Mouse (Mus musculus): ENCODE measurements at regions not wholly inside any gene's neighbourhood (a gene's known extent, or its start where the extent isn't known, plus 50 kb on each side); places are given as distances from the start of the nearest gene placed in this dataset.

- H3K9ac ChIP-seq = no peak overlapping the region
- WGBS = 80% methylated on average over 2 of the region's 2 CpGs
- no peaks in the 10 kb centered on the region for H3K9me3 ChIP-seq (replicated peaks)
- no peak overlapping the region for H3K4me2 ChIP-seq
- no peaks in the 10 kb centered on the region for H3K27me3 ChIP-seq (replicated peaks)
- ATAC-seq (ENCODE audit: insufficient number of reproducible peaks, low FRiP score) = no peak
- no peaks in the 10 kb centered on the region for H3K36me3 ChIP-seq
- H3K4me3 ChIP-seq = no peak overlapping the region
- H3K27ac ChIP-seq (ENCODE audit: poor library complexity, severe bottlenecking) = no peak overlapping the region
- peaks cover 4% of the 10 kb centered on the region for H3K4me1 ChIP-seq (replicated peaks)
Observed at GRCm38 (mm10) chr2:92830134-92830533, 84.8 kb upstream of the Syt13 start.

DNA sequence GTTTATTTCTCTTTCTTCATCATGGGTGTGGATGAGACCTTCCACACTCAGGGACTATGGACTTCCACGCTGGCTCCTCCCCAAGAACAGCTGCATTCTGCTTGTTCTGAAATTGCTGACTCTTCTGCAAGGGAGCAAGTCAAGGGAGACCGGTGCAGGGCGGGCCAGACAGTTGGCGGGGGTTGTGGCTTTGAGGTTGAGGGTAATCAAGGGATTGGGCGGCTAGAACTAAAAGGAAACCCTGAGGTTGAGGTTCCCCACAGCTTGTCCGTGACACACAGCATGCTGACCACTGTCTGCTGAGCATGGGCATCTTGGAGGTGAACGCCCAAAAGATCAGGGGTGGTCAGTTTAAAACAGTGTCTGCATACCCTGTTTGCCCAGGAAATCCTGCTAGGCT, 83.1 kb upstream of the Syt13 start:
- 66% methylated on average over 7 of the region's 7 CpGs for WGBS

GRCm38 (mm10) chr2:92836203-92836602, 78.7 kb upstream of the Syt13 start:
- no peak for ATAC-seq (ENCODE audit: insufficient number of reproducible peaks, low FRiP score)
- Histone ChIP-seq H3K9me3 (replicated peaks) (no peaks in the 10 kb centered on the region), H3K4me3 (no peak overlapping the region), H3K27ac (ENCODE audit: poor library complexity, severe bottlenecking) (no peak overlapping the region), H3K36me3 (no peaks in the 10 kb centered on the region), H3K9ac (no peak overlapping the region), H3K4me2 (no peak overlapping the region), H3K4me1 (replicated peaks) (no peaks in the 10 kb centered on the region), H3K27me3 (replicated peaks) (0 out of 2 replicates have a peak, but pooled peaks cover 12% of the 10 kb centered on the region)
- WGBS = 81% methylated on average over 4 of the region's 4 CpGs

More for the DNA sequence above, 83.1 kb upstream of the Syt13 start:
- ATAC-seq (ENCODE audit: insufficient number of reproducible peaks, low FRiP score) = no peak
- Histone ChIP-seq H3K4me2 (no peak overlapping the region), H3K4me1 (replicated peaks) (no peaks in the 10 kb centered on the region), H3K4me3 (no peak overlapping the region), H3K27ac (ENCODE audit: poor library complexity, severe bottlenecking) (no peak overlapping the region), H3K9ac (no peak overlapping the region), H3K27me3 (replicated peaks) (no peaks in the 10 kb centered on the region), H3K9me3 (replicated peaks) (no peaks in the 10 kb centered on the region), H3K36me3 (no peaks in the 10 kb centered on the region)

- Histone ChIP-seq H3K4me2 (no peak overlapping the region), H3K9me3 (replicated peaks) (no peaks in the 10 kb centered on the region), H3K4me1 (replicated peaks) (peaks cover 6% of the 10 kb centered on the region), H3K36me3 (no peaks in the 10 kb centered on the region), H3K27ac (ENCODE audit: poor library complexity, severe bottlenecking) (no peak overlapping the region), H3K27me3 (replicated peaks) (0 out of 2 replicates have a peak, but pooled peaks cover 12% of the 10 kb centered on the region), H3K9ac (no peak overlapping the region), H3K4me3 (no peak overlapping the region)
- 85% methylated on average over 5 of the region's 5 CpGs for WGBS
- ATAC-seq (ENCODE audit: insufficient number of reproducible peaks, low FRiP score) = no peak
Observed at GRCm38 (mm10) chr2:92838012-92838411, 76.9 kb upstream of the Syt13 start.

GRCm38 (mm10) chr2:92840009-92840408, 74.9 kb upstream of the Syt13 start:
- no peak for ATAC-seq (ENCODE audit: insufficient number of reproducible peaks, low FRiP score)
- 18% methylated on average over 4 of the region's 4 CpGs for WGBS
- H3K27me3 ChIP-seq (replicated peaks) = 0 out of 2 replicates have a peak, but pooled peaks cover 12% of the 10 kb centered on the region

DNA sequence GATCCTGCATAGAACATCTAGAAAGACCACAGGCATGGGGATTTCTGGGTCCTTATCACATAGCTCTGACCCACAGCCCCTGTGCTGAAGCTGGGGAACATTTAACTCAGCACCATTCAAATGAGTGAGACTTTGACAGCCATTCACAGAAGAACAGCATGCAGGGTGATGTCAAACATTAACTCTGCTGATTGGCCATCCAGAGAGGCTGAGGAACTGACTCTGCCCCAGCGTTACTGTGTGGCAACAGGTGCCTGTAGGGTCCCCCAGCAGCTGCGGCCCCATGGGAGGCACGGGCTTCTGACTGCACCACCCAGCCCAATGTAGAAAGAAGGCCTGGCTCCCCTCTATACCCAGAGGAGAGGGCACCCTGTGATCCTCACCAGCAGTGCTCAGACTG, 73.3 kb upstream of the Syt13 start:
- peaks cover 6% of the 10 kb centered on the region for H3K4me1 ChIP-seq (replicated peaks)
- H3K9ac ChIP-seq = no peak overlapping the region
- H3K9me3 ChIP-seq (replicated peaks) = no peaks in the 10 kb centered on the region
- H3K4me2 ChIP-seq = no peak overlapping the region
- no peak for ATAC-seq (ENCODE audit: insufficient number of reproducible peaks, low FRiP score)
- H3K27me3 ChIP-seq (replicated peaks) = 0 out of 2 replicates have a peak, but pooled peaks cover 12% of the 10 kb centered on the region
- no peak overlapping the region for H3K27ac ChIP-seq (ENCODE audit: poor library complexity, severe bottlenecking)
- no peaks in the 10 kb centered on the region for H3K36me3 ChIP-seq
- WGBS = 30% methylated on average over 3 of the region's 3 CpGs
- H3K4me3 ChIP-seq = no peak overlapping the region

More at GRCm38 (mm10) chr2:92840009-92840408, 74.9 kb upstream of the Syt13 start:
- Histone ChIP-seq H3K4me3 (no peak overlapping the region), H3K4me1 (replicated peaks) (peaks cover 6% of the 10 kb centered on the region), H3K9me3 (replicated peaks) (no peaks in the 10 kb centered on the region), H3K4me2 (no peak overlapping the region), H3K36me3 (no peaks in the 10 kb centered on the region), H3K9ac (no peak overlapping the region), H3K27ac (ENCODE audit: poor library complexity, severe bottlenecking) (no peak overlapping the region)

- no peak for ATAC-seq (ENCODE audit: insufficient number of reproducible peaks, low FRiP score)
- Histone ChIP-seq H3K27me3 (replicated peaks) (0 out of 2 replicates have a peak, but pooled peaks cover 3% of the 10 kb centered on the region), H3K36me3 (no peaks in the 10 kb centered on the region), H3K9ac (no peak overlapping the region), H3K27ac (ENCODE audit: poor library complexity, severe bottlenecking) (no peak overlapping the region), H3K4me1 (replicated peaks) (peaks cover 6% of the 10 kb centered on the region), H3K9me3 (replicated peaks) (no peaks in the 10 kb centered on the region), H3K4me3 (no peak overlapping the region), H3K4me2 (no peak overlapping the region)
- 54% methylated on average over 14 of the region's 14 CpGs for WGBS
Observed at GRCm38 (mm10) chr2:92845061-92845769, 69.7 kb upstream of the Syt13 start.

DNA sequence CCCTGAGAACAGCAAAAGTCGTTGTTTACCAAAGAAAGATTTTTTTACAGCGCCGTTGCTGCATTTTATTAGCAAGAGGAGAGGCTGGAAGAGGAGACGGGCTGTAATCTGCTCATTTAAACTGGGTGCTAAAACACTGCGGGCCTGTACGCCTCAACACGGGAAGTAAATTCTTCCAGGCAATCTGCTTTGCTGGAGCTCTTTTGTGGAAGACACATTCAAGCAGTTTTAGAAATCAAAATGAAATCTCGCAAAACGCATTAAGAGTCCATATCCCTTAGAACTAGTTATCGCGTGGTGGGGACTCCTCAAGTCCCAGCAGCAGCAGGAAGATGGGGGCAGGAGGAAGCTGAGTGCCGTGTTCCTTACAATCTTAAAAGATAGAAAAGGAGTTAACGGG, 65.9 kb upstream of the Syt13 start:
- no peaks in the 10 kb centered on the region for H3K36me3 ChIP-seq
- ATAC-seq (ENCODE audit: insufficient number of reproducible peaks, low FRiP score) = no peak
- H3K27ac ChIP-seq (ENCODE audit: poor library complexity, severe bottlenecking) = no peak overlapping the region
- H3K27me3 ChIP-seq (replicated peaks) = 0 out of 2 replicates have a peak, but pooled peaks cover 3% of the 10 kb centered on the region
- WGBS = 68% methylated on average over 13 of the region's 13 CpGs
- H3K4me1 ChIP-seq (replicated peaks) = no peaks in the 10 kb centered on the region
- H3K4me2 ChIP-seq = no peak overlapping the region
- H3K9me3 ChIP-seq (replicated peaks) = no peaks in the 10 kb centered on the region
- H3K4me3 ChIP-seq = no peak overlapping the region
- no peak overlapping the region for H3K9ac ChIP-seq

GRCm38 (mm10) chr2:92851336-92851735, 63.6 kb upstream of the Syt13 start:
- Histone ChIP-seq H3K36me3 (no peaks in the 10 kb centered on the region), H3K27me3 (replicated peaks) (0 out of 2 replicates have a peak, but pooled peaks cover 3% of the 10 kb centered on the region), H3K9ac (no peak overlapping the region), H3K4me2 (no peak overlapping the region), H3K4me1 (replicated peaks) (no peaks in the 10 kb centered on the region), H3K4me3 (no peak overlapping the region), H3K27ac (ENCODE audit: poor library complexity, severe bottlenecking) (no peak overlapping the region), H3K9me3 (replicated peaks) (no peaks in the 10 kb centered on the region)
- ATAC-seq (ENCODE audit: insufficient number of reproducible peaks, low FRiP score) = no peak
- 48% methylated on average over 5 of the region's 5 CpGs for WGBS

GRCm38 (mm10) chr2:92853175-92853574, 61.7 kb upstream of the Syt13 start:
- Histone ChIP-seq H3K9ac (no peak overlapping the region), H3K27ac (ENCODE audit: poor library complexity, severe bottlenecking) (no peak overlapping the region), H3K4me3 (no peak overlapping the region), H3K4me1 (replicated peaks) (no peaks in the 10 kb centered on the region), H3K36me3 (no peaks in the 10 kb centered on the region), H3K9me3 (replicated peaks) (no peaks in the 10 kb centered on the region), H3K27me3 (replicated peaks) (no peaks in the 10 kb centered on the region), H3K4me2 (no peak overlapping the region)
- ATAC-seq (ENCODE audit: insufficient number of reproducible peaks, low FRiP score) = no peak
- 83% methylated on average over 3 of the region's 3 CpGs for WGBS

GRCm38 (mm10) chr2:92854331-92854730, 60.6 kb upstream of the Syt13 start:
- 55% methylated on average over 4 of the region's 4 CpGs for WGBS
- Histone ChIP-seq H3K36me3 (no peaks in the 10 kb centered on the region), H3K9me3 (replicated peaks) (no peaks in the 10 kb centered on the region), H3K27me3 (replicated peaks) (no peaks in the 10 kb centered on the region), H3K9ac (no peak overlapping the region), H3K4me1 (replicated peaks) (no peaks in the 10 kb centered on the region), H3K27ac (ENCODE audit: poor library complexity, severe bottlenecking) (no peak overlapping the region), H3K4me3 (no peak overlapping the region), H3K4me2 (no peak overlapping the region)
- ATAC-seq (ENCODE audit: insufficient number of reproducible peaks, low FRiP score) = no peak

- no peak overlapping the region for H3K4me3 ChIP-seq
- H3K27me3 ChIP-seq (replicated peaks) = no peaks in the 10 kb centered on the region
- WGBS = 63% methylated on average over 12 of the region's 12 CpGs
- no peaks in the 10 kb centered on the region for H3K4me1 ChIP-seq (replicated peaks)
- no peak overlapping the region for H3K27ac ChIP-seq (ENCODE audit: poor library complexity, severe bottlenecking)
- no peak overlapping the region for H3K9ac ChIP-seq
- H3K36me3 ChIP-seq = no peaks in the 10 kb centered on the region
- no peak overlapping the region for H3K4me2 ChIP-seq
- H3K9me3 ChIP-seq (replicated peaks) = no peaks in the 10 kb centered on the region
- ATAC-seq (ENCODE audit: insufficient number of reproducible peaks, low FRiP score) = no peak
Observed at GRCm38 (mm10) chr2:92856047-92856446, 58.9 kb upstream of the Syt13 start.
